Mouse (Mus musculus): Measurements from ENCODE around the gene Tubg2. TPM values are rescaled to one million over a fixed set of nuclear protein-coding genes. Genes with fewer than 3 reads are reported as not detected.

Tubg2 gene
- total and polyA plus RNA-seq, 3 experiments: 2.1 to 10.5 (median 4.7) TPM

DNA sequence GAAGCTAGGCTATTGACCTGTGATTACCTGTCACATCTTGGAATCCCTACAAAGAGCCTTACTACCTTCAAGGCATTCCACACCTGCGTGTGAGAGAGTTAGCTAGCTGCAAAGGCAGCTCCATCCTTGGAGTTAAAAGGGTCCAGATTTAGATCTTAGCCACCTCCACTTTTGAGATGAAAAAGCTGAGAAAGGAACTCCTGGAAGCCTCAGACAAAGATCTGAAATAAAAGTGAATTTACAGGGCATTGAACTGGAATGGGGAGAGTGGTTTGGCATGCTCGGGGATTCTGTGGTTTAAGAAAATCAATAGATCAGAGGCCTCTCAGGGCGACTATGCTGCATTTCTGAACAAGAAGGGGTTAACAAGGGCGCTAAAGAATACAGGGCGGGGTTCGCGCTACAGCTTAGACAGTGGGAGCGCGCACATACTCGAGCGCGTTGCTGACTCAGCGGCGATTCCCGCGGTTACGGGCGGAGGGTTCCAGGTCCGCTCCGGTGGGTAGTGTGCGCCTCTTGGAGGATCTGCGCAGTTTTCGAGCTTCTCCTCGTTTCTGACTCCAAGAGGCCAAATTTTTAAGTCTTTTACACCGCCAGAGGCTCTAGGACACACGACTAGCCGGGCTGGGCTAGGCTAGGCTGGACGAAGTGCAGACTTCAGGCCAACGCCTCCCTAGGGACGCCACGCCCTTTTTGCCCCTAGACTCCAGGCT is 16.2 kb downstream of the Tubg2 start (continued):
- TF ChIP-seq JUN (IDR thresholded peaks at IDR 0.05; ENCODE audit: insufficient read depth, low read depth, low read length) (no peak), GABPA (IDR thresholded peaks at IDR 0.05; ENCODE audit: insufficient replicate concordance, low read depth, low read length) (no peak), NELFE (IDR thresholded peaks at IDR 0.05; ENCODE audit: low read depth, low read length) (peak; percentile 64), ZC3H11A (IDR thresholded peaks at IDR 0.05; ENCODE audit: low read depth, low read length) (no peak), BHLHE40 (IDR thresholded peaks at IDR 0.05; ENCODE audit: low read depth, low read length) (no peak)

DNA sequence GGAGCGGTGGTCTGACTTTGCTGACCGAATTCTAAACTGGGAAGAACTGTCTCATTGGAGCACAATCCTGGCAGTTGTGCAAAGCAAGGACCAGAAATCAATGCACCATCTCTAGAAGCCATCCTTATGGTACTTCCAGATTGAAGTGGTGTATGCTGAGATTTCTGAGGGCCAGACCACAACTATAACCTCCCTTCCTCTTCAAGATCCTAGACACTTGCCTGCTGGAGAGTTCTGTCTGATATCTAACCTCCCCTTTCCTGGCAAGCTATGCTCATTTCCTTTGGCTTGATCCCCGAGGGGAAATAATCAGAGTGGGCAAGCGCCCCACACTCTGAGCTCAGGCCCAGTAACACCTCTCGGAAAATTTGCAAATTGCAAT is 16.7 kb downstream of the Tubg2 start:
- peak overlapping the region; percentile 87 for H3K4me2 ChIP-seq (ENCODE audit: insufficient read depth, low read depth, poor library complexity, severe bottlenecking)
- peaks cover 6 to 9% of the 10 kb centered on the region in 2 experiments for H3K36me3 ChIP-seq (replicated peaks in 1 of 2; ENCODE audit: control insufficient read depth in 1 of 2, insufficient read depth in 1 of 2, low read length in 1 of 2)
- H3K27me3 ChIP-seq (replicated peaks): peaks cover 9% of the 10 kb centered on the region
- dilution Hi-C loops (cut with MboI; ENCODE audit: extremely low pct_ligation_motif_present, extremely low pct_unique_long_range_greater_than_20kb, low sequenced_read_pairs) (no loop called here), in situ Hi-C loops (cut with MboI; ENCODE audit: low pct_ligation_motif_present, low pct_unique_long_range_greater_than_20kb, low sequenced_read_pairs) (loop anchor here (5.0 kb wide), 1 partner anchor 35 kb away; no protein-coding TSS in a partner anchor)
- H3K9ac ChIP-seq (ENCODE audit: insufficient read depth, low read depth): peak overlapping the region; percentile 50
- H3K79me2 ChIP-seq (replicated peaks; ENCODE audit: control insufficient read depth, extremely low read depth, insufficient read depth, poor library complexity, severe bottlenecking): peaks cover 14% of the 10 kb centered on the region
- no peaks in the 10 kb centered on the region for H3K9me3 ChIP-seq (replicated peaks; ENCODE audit: low read length)
- peak overlapping the region; percentile 71 for H3K27ac ChIP-seq (ENCODE audit: insufficient read depth, low read depth)
- H3K4me3 ChIP-seq (replicated peaks in 1 of 3; ENCODE audit: low read depth in 2 of 3, low read length in 2 of 3, poor library complexity in 1 of 3): peak overlapping the region; percentile 44 to 53 (median 48)
- no peak for DNase-seq (ENCODE audit: extremely low read depth)
- TF ChIP-seq MXI1 (IDR thresholded peaks at IDR 0.05; ENCODE audit: low read depth, low read length) (no peak; the same call in 1 of the 2 replicates), IRF4 (IDR thresholded peaks at IDR 0.05; ENCODE audit: low read depth, low read length) (no peak), ZC3H11A (IDR thresholded peaks at IDR 0.05; ENCODE audit: low read depth, low read length) (no peak), CTCF (conservative IDR thresholded peaks at IDR 0.05 in 1 of 2, IDR thresholded peaks at IDR 0.05 in 1 of 2; ENCODE audit: low read depth in 2 of 2, low read length in 2 of 2) (no peak), E2F4 (IDR thresholded peaks at IDR 0.05; ENCODE audit: insufficient replicate concordance, low read depth, low read length) (no peak), POLR2AphosphoS2 (IDR thresholded peaks at IDR 0.05; ENCODE audit: low read depth, low read length) (no peak), MAZ (IDR thresholded peaks at IDR 0.05; ENCODE audit: low read depth, low read length) (no peak), PAX5 (IDR thresholded peaks at IDR 0.05; ENCODE audit: low read length) (no peak), USF1 (IDR thresholded peaks at IDR 0.05; ENCODE audit: low read depth, low read length) (no peak)
- peaks cover 3 to 62% of the 10 kb centered on the region in 2 experiments; a peak in 3 of 4 replicates for H3K4me1 ChIP-seq (ENCODE audit: control insufficient read depth in 1 of 2, insufficient read depth in 2 of 2)

DNA sequence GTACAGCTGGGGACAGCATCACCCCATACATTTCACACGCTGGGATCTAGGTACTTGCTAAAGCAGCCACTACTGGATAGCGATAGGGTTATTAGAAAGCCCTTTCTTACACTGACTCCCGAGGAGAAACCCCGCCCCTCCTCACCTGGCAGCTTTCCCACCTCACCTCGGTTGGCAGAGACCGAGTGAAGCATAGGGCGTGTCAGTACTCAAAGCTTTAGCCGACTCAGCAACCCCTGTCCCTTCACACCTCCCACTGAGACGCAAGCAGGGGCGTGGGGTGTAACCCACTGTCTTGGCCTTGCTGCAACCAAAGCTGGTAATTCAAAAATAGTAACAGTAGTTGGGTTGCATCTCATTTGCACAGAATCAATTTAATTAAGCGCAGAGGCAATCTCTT is 17.4 kb downstream of the Tubg2 start:
- Histone ChIP-seq H3K4me3 (replicated peaks in 1 of 3; ENCODE audit: low read depth in 2 of 3, low read length in 2 of 3, poor library complexity in 1 of 3) (peak overlapping the region; percentile 2 to 64 (median 26)), H3K4me1 (ENCODE audit: control insufficient read depth in 1 of 2, insufficient read depth in 2 of 2) (peaks cover 6 to 69% of the 10 kb centered on the region in 2 experiments), H3K9me3 (replicated peaks; ENCODE audit: low read length) (no peaks in the 10 kb centered on the region), H3K27ac (ENCODE audit: insufficient read depth, low read depth) (peak overlapping the region; percentile 78; the same call in 1 of the 2 replicates), H3K27me3 (replicated peaks) (peaks cover 9% of the 10 kb centered on the region), H3K36me3 (replicated peaks in 1 of 2; ENCODE audit: control insufficient read depth in 1 of 2, insufficient read depth in 1 of 2, low read length in 1 of 2) (peaks cover 0 to 6% of the 10 kb centered on the region in 2 experiments), H3K79me2 (replicated peaks; ENCODE audit: control insufficient read depth, extremely low read depth, insufficient read depth, poor library complexity, severe bottlenecking) (peaks cover 17% of the 10 kb centered on the region), H3K4me2 (ENCODE audit: insufficient read depth, low read depth, poor library complexity, severe bottlenecking) (peak overlapping the region; percentile 53), H3K9ac (ENCODE audit: insufficient read depth, low read depth) (0 out of 2 replicates have a peak overlapping the region, but pooled peaks have one; percentile 6)
- TF ChIP-seq MAFK (IDR thresholded peaks at IDR 0.05; ENCODE audit: insufficient replicate concordance, low read length) (peak; percentile 86; the same call in 1 of the 2 replicates), ZKSCAN1 (IDR thresholded peaks at IDR 0.05; ENCODE audit: borderline replicate concordance, low read depth, low read length) (no peak), NRF1 (IDR thresholded peaks at IDR 0.05; ENCODE audit: low read depth, low read length) (no peak), RAD21 (IDR thresholded peaks at IDR 0.05; ENCODE audit: low read depth, low read length) (no peak), ZMIZ1 (IDR thresholded peaks at IDR 0.05; ENCODE audit: low read depth, low read length) (no peak; the same call in 1 of the 2 replicates), KAT2A (IDR thresholded peaks at IDR 0.05; ENCODE audit: insufficient replicate concordance, low read length) (no peak), GABPA (IDR thresholded peaks at IDR 0.05; ENCODE audit: insufficient replicate concordance, low read depth, low read length) (no peak), MEF2A (IDR thresholded peaks at IDR 0.05; ENCODE audit: borderline replicate concordance, low read depth, low read length) (peak; percentile 50; the same call in 1 of the 2 replicates), ETS1 (conservative IDR thresholded peaks at IDR 0.05; ENCODE audit: low read depth, low read length) (peak; percentile 6; the same call in 1 of the 2 replicates), MAZ (IDR thresholded peaks at IDR 0.05; ENCODE audit: low read depth, low read length) (0 out of 2 replicates have a peak, but pooled peaks have one; percentile 3)
- in situ Hi-C loops (cut with MboI; ENCODE audit: low pct_ligation_motif_present, low pct_unique_long_range_greater_than_20kb, low sequenced_read_pairs) (loop anchor here (5.0 kb wide), 1 partner anchor 36 kb away; no protein-coding TSS in a partner anchor), dilution Hi-C loops (cut with MboI; ENCODE audit: extremely low pct_ligation_motif_present, extremely low pct_unique_long_range_greater_than_20kb, low sequenced_read_pairs) (no loop called here)
- no peak for DNase-seq (ENCODE audit: extremely low read depth)

All from CH12.LX (cell line).